Mouse (Mus musculus) kidney, adult 2 months (tissue): ENCODE results near the gene Pip.

Experiments
- CTCF ChIP-seq: fragments of 200-500 bp; conservative IDR thresholded peaks from 2 replicates; pipeline ENCODE4 v1.5.1; 2011; ENCODE audit warnings: low read depth, mild to moderate bottlenecking, control low read depth, low read length, moderate library complexity, mixed read lengths; ENCODE audit not compliant: insufficient read depth, insufficient read length
- POLR2A ChIP-seq: fragments of 200-500 bp; IDR thresholded peaks from one replicate; pipeline ENCODE4 v1.6.1; 2011; ENCODE audit warnings: low read depth, low read length, control low read depth

- TF ChIP-seq POLR2A (no peak), CTCF (no peak)
Observed at GRCm38 (mm10) chr6:41864038-41864437, 16.7 kb downstream of the Pip start.
